Mouse (Mus musculus): ENCODE data around the gene Rptor. TPM values are rescaled to one million over a fixed set of nuclear protein-coding genes. Genes with fewer than 3 reads are reported as not detected.

Gene Rptor
- total RNA-seq, 2 experiments from 2014 or later: 24.9 to 32.5 TPM

GRCm38 (mm10) chr11:119685910-119686659 is 83.4 kb downstream of the Rptor start:
- Histone ChIP-seq H3K27ac (no peak overlapping the region), H3K4me3 (no peak overlapping the region)
- intact Hi-C loops (cut with DNase I): no loop called here
- TF ChIP-seq CTCF (IDR thresholded peaks at IDR 0.05): no peak
- no peak for DNase-seq

- no peak for TF ChIP-seq CTCF (IDR thresholded peaks at IDR 0.05)
- no peak overlapping the region for H3K4me3 ChIP-seq
- intact Hi-C loops (cut with DNase I): no loop called here
- no peak overlapping the region for H3K27ac ChIP-seq
- DNase-seq: no peak
These were observed 84.6 kb downstream of the Rptor start for GRCm38 (mm10) chr11:119687316-119687715.

GRCm38 (mm10) chr11:119687966-119688365 is 85.3 kb downstream of the Rptor start:
- TF ChIP-seq CTCF (IDR thresholded peaks at IDR 0.05): no peak
- DNase-seq: no peak
- Histone ChIP-seq H3K27ac (no peak overlapping the region), H3K4me3 (no peak overlapping the region)
- intact Hi-C loops (cut with DNase I): no loop called here

- no peak overlapping the region for H3K4me3 ChIP-seq
- H3K27ac ChIP-seq: no peak overlapping the region
- intact Hi-C loops (cut with DNase I): no loop called here
- DNase-seq: no peak
- no peak for TF ChIP-seq CTCF (IDR thresholded peaks at IDR 0.05)
These were observed 87.2 kb downstream of the Rptor start for GRCm38 (mm10) chr11:119689936-119690335.

- no peak overlapping the region for H3K27ac ChIP-seq
- no peak for DNase-seq
- TF ChIP-seq CTCF (IDR thresholded peaks at IDR 0.05): no peak
- no peak overlapping the region for H3K4me3 ChIP-seq
- intact Hi-C loops (cut with DNase I): no loop called here
These were observed 89.6 kb downstream of the Rptor start for GRCm38 (mm10) chr11:119692196-119692910.

- no peak for TF ChIP-seq CTCF (IDR thresholded peaks at IDR 0.05)
- intact Hi-C loops (cut with DNase I): no loop called here
- no peak overlapping the region for H3K27ac ChIP-seq
- no peak for DNase-seq
- H3K4me3 ChIP-seq: no peak overlapping the region
These were observed 90.2 kb downstream of the Rptor start for GRCm38 (mm10) chr11:119692911-119693261.

GRCm38 (mm10) chr11:119694146-119694860 is 91.6 kb downstream of the Rptor start:
- H3K4me3 ChIP-seq: no peak overlapping the region
- intact Hi-C loops (cut with DNase I): no loop called here
- no peak for TF ChIP-seq CTCF (IDR thresholded peaks at IDR 0.05)
- H3K27ac ChIP-seq: no peak overlapping the region
- DNase-seq: no peak

GRCm38 (mm10) chr11:119696401-119696800 is 93.7 kb downstream of the Rptor start:
- Histone ChIP-seq H3K27ac (no peak overlapping the region), H3K4me3 (no peak overlapping the region)
- intact Hi-C loops (cut with DNase I): no loop called here
- TF ChIP-seq CTCF (IDR thresholded peaks at IDR 0.05): no peak
- no peak for DNase-seq

GRCm38 (mm10) chr11:119705381-119706066 is 102.8 kb downstream of the Rptor start:
- Histone ChIP-seq H3K27ac (peak overlapping the region; percentile 0; the same call in 1 of the 2 replicates), H3K4me3 (no peak overlapping the region)
- DNase-seq: no peak
- no peak for TF ChIP-seq CTCF (IDR thresholded peaks at IDR 0.05)
- intact Hi-C loops (cut with DNase I): no loop called here

GRCm38 (mm10) chr11:119707259-119707658 is 104.6 kb downstream of the Rptor start:
- intact Hi-C loops (cut with DNase I): no loop called here
- no peak overlapping the region for H3K4me3 ChIP-seq
- H3K27ac ChIP-seq: no peak overlapping the region
- TF ChIP-seq CTCF (IDR thresholded peaks at IDR 0.05): no peak
- DNase-seq: no peak

- Histone ChIP-seq H3K27ac (no peak overlapping the region), H3K4me3 (no peak overlapping the region)
- TF ChIP-seq CTCF (IDR thresholded peaks at IDR 0.05): no peak
- intact Hi-C loops (cut with DNase I): no loop called here
- DNase-seq: no peak
These were observed 106.5 kb downstream of the Rptor start for GRCm38 (mm10) chr11:119709239-119709638.

GRCm38 (mm10) chr11:119710338-119710737 is 107.6 kb downstream of the Rptor start:
- H3K4me3 ChIP-seq: no peak overlapping the region
- peak overlapping the region; percentile 6; the same call in 1 of the 2 replicates for H3K27ac ChIP-seq
- DNase-seq: no peak
- no peak for TF ChIP-seq CTCF (IDR thresholded peaks at IDR 0.05)
- intact Hi-C loops (cut with DNase I): no loop called here

Data from gastrocnemius, adult 2 months (tissue).